Mouse (Mus musculus) MEL (cell line): ENCODE results near the gene Poldip2.

Experiments
- EP300 ChIP-seq, 2 experiments: IDR thresholded peaks; 2 replicates each; pipeline ENCODE4 v1.6.1; 2011; ENCODE audit warnings: improper control_type of control experiment in 2 of 2, low read length in 2 of 2, low read depth in 1 of 2, mild to moderate bottlenecking in 1 of 2
- MAFK ChIP-seq: IDR thresholded peaks from 2 replicates; pipeline ENCODE4 v1.6.1; 2011; ENCODE audit warnings: low read depth, mild to moderate bottlenecking, low read length, improper control_type of control experiment, borderline replicate concordance
- POLR2A ChIP-seq, 2 experiments: IDR thresholded peaks; 2 replicates each; pipeline ENCODE4 v1.6.1; 2011 to 2012; ENCODE audit warnings: low read length in 2 of 2, mild to moderate bottlenecking in 2 of 2, control low read depth in 1 of 2, improper control_type of control experiment in 1 of 2, low read depth in 1 of 2, moderate library complexity in 1 of 2; ENCODE audit not compliant: control insufficient read depth in 1 of 2, insufficient read depth in 1 of 2, poor library complexity in 1 of 2
- POLR2AphosphoS2 ChIP-seq: IDR thresholded peaks from 2 replicates; pipeline ENCODE4 v1.6.1; 2011; ENCODE audit warnings: low read length, improper control_type of control experiment
- TAL1 ChIP-seq: IDR thresholded peaks from 2 replicates; pipeline ENCODE4 v1.6.1; 2012; ENCODE audit warnings: mild to moderate bottlenecking, inconsistent platforms, low read length, moderate library complexity, mixed read lengths

DNA sequence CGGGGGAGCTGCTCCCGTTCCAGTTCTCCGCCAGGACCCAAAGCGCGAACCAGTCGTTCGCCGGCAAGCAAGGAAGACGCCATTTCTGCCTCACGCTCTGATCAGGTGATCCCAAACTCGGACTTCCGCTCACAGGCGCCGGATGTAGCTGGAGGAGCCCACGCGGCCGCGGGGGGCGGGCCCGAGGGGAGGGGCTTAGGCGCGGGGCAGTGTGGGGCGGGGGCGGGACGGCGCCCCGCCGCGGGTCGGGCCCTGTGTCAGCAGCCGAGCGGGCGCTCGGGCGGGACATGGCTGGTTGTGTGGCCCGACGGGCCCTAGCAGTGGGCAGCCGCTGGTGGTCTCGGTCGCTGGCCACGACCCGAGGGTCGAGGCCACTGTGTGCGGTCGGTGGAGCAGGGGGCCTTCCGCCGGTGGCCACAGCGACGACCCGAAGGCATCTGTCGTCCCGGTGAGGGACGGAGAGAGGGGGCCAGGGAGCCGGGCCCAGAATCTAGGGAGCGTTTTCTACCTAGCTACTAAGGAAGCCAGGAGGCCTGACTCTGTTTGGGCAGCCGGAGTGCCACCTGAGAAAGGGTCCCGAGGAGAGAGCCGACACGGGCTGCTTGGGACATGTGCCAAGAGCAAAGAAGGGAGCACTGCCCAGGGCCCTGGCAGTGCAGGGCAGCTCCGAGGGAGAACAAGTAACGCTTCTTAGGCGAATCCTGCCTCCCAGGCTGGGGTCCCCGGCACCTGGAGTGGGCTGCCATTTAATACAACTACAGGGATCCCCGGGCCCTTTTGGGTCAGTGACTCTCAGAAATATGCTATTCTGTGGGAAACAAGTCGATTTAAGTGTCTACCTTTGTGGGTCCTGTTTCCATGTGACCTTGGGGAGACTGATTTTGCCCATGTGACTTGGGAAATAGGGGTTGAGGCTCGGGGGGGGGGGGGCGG lies at the start of gene Poldip2, which contains the start of gene Tmem199:
- TF ChIP-seq POLR2AphosphoS2 (peak; percentile 90), MAFK (no peak), EP300 (IDR thresholded peaks at IDR 0.05; ENCODE audit: low read depth in 1 of 2, low read length in 2 of 2) (0 out of 4 replicates have a peak, but pooled peaks of 1 of the 2 experiments have one; percentile 34), TAL1 (no peak), POLR2A (IDR thresholded peaks at IDR 0.05; ENCODE audit: control insufficient read depth in 1 of 2, insufficient read depth in 1 of 2, low read depth in 1 of 2, low read length in 2 of 2, poor library complexity in 1 of 2) (peak; percentile 98 to 99)
